Mouse (Mus musculus) kidney, adult 2 months (tissue): ENCODE results near the gene Adgrl1.

Source experiments
- CTCF ChIP-seq: fragments of 200-500 bp; conservative IDR thresholded peaks from 2 replicates; pipeline ENCODE4 v1.5.1; 2011; ENCODE audit warnings: low read depth, mild to moderate bottlenecking, control low read depth, low read length, moderate library complexity, mixed read lengths; ENCODE audit not compliant: insufficient read depth, insufficient read length
- POLR2A ChIP-seq: fragments of 200-500 bp; IDR thresholded peaks from one replicate; pipeline ENCODE4 v1.6.1; 2011; ENCODE audit warnings: low read depth, low read length, control low read depth

DNA sequence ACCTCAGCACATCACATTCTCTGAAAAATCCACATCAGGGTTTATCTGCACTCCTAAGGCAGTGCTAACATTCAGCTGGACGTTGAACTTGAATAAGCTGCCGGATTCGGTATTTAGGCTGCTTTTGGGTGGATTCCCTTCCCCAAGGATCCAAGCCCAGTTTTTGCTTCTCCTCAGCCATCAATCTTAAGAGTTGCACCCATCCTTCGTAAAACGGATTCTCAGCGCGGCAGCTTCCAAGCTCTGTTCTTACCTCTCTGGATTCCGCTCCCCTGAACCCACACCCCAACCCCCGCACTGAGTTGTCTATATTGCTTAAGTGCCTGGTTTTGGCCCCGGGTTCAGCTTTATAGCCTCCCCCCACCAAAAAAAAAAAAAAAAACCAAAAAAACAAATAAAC is 1.4 kb upstream of the Adgrl1 start:
- TF ChIP-seq CTCF (no peak), POLR2A (no peak)
